Mouse (Mus musculus) ES-Bruce4 (cell line): Measurements from ENCODE around the gene Hspb11. TPM values are rescaled to one million over a fixed set of nuclear protein-coding genes. Genes with fewer than 3 reads are reported as not detected.

Source experiments
- H3K27ac ChIP-seq: 2 replicates; pipeline ENCODE4 v1.5.1; 2012; ENCODE audit warnings: low read length, inconsistent platforms; ENCODE audit not compliant: insufficient read depth
- H3K27me3 ChIP-seq: 2 replicates; pipeline ENCODE4 v1.6.1; 2012; ENCODE audit warnings: mild to moderate bottlenecking, low read length, inconsistent platforms; ENCODE audit not compliant: control insufficient read depth, poor library complexity, insufficient read depth, severe bottlenecking
- H3K36me3 ChIP-seq: 2 replicates; pipeline ENCODE4 v1.6.1; 2012; ENCODE audit warnings: inconsistent platforms, mild to moderate bottlenecking, low read length, moderate library complexity; ENCODE audit not compliant: control insufficient read depth, poor library complexity, insufficient read depth, severe bottlenecking
- H3K4me1 ChIP-seq: one replicate; pipeline ENCODE4 v1.8.1; 2011; ENCODE audit warnings: low read length; ENCODE audit not compliant: control insufficient read depth, insufficient read depth
- H3K4me3 ChIP-seq: 2 replicates; pipeline ENCODE4 v1.5.1; 2011; ENCODE audit warnings: low read depth, mild to moderate bottlenecking, low read length
- H3K9ac ChIP-seq: 2 replicates; pipeline ENCODE4 v1.6.1; 2012; ENCODE audit warnings: low read depth, mild to moderate bottlenecking, inconsistent platforms; ENCODE audit not compliant: poor library complexity, severe bottlenecking
- H3K9me3 ChIP-seq: replicated peaks from 2 replicates; pipeline ENCODE4 v1.6.1; 2012; ENCODE audit warnings: mild to moderate bottlenecking, low read length, inconsistent platforms; ENCODE audit not compliant: control insufficient read depth, poor library complexity, insufficient read depth, severe bottlenecking
- CTCF ChIP-seq: IDR thresholded peaks from one replicate; pipeline ENCODE4 v1.8.1; 2011; ENCODE audit warnings: low read depth, low read length
- EP300 ChIP-seq: IDR thresholded peaks from 2 replicates; pipeline ENCODE4 v1.6.1; 2011; ENCODE audit warnings: low read depth, low read length; ENCODE audit not compliant: insufficient read depth
- POLR2A ChIP-seq: IDR thresholded peaks from one replicate; pipeline ENCODE4 v1.8.1; 2011; ENCODE audit warnings: low read length; ENCODE audit not compliant: insufficient read depth
- polyA plus RNA-seq: library from polyadenylated mRNA; stranded (reverse); fragments of >200 nt; gene quantifications from 2 replicates; pipeline ENCODE4 v1.2.4, GENCODE M21; 2011; ENCODE audit warnings: low read depth; ENCODE audit not compliant: missing spikeins, insufficient read depth, insufficient read length

The Hspb11 gene
- polyA plus RNA-seq, 1 experiment, result 49.0 TPM

GRCm38 (mm10) chr4:107260001-107260400, 6.6 kb downstream of the Hspb11 start:
- TF ChIP-seq CTCF, result no peak
- no peak for TF ChIP-seq EP300
- TF ChIP-seq POLR2A, result no peak
- Histone ChIP-seq H3K9ac (no peak overlapping the region), H3K27me3 (no peaks in the 10 kb centered on the region), H3K27ac (no peak overlapping the region), H3K4me1 (no peaks in the 10 kb centered on the region), H3K9me3 (no peaks in the 10 kb centered on the region; the same call in 1 of the 2 replicates), H3K4me3 (no peak overlapping the region), H3K36me3 (no peaks in the 10 kb centered on the region)

- Histone ChIP-seq H3K27ac (no peak overlapping the region), H3K9ac (no peak overlapping the region), H3K9me3 (no peaks in the 10 kb centered on the region), H3K36me3 (no peaks in the 10 kb centered on the region), H3K4me1 (no peaks in the 10 kb centered on the region), H3K27me3 (no peaks in the 10 kb centered on the region), H3K4me3 (no peak overlapping the region)
- no peak for TF ChIP-seq POLR2A
- TF ChIP-seq EP300, result no peak
- no peak for TF ChIP-seq CTCF
These were observed 20.3 kb downstream of the Hspb11 start for GRCm38 (mm10) chr4:107273683-107274082.

- no peak overlapping the region for H3K9ac ChIP-seq
- H3K4me3 ChIP-seq, result no peak overlapping the region
- TF ChIP-seq EP300 (no peak), CTCF (no peak)
- H3K9me3 ChIP-seq, result no peaks in the 10 kb centered on the region
- no peaks in the 10 kb centered on the region for H3K27me3 ChIP-seq
- no peak overlapping the region for H3K27ac ChIP-seq
- no peaks in the 10 kb centered on the region for H3K36me3 ChIP-seq
- H3K4me1 ChIP-seq, result no peaks in the 10 kb centered on the region
These were observed 21.1 kb downstream of the Hspb11 start for GRCm38 (mm10) chr4:107274511-107274910.

- no peaks in the 10 kb centered on the region for H3K4me1 ChIP-seq
- no peaks in the 10 kb centered on the region for H3K9me3 ChIP-seq
- TF ChIP-seq POLR2A (no peak), CTCF (no peak), EP300 (no peak)
- H3K27ac ChIP-seq, result no peak overlapping the region
- no peak overlapping the region for H3K4me3 ChIP-seq
- no peaks in the 10 kb centered on the region for H3K27me3 ChIP-seq
- H3K9ac ChIP-seq, result no peak overlapping the region
- no peaks in the 10 kb centered on the region for H3K36me3 ChIP-seq
These were observed 24.9 kb downstream of the Hspb11 start for GRCm38 (mm10) chr4:107278188-107278707.

GRCm38 (mm10) chr4:107280843-107281475, 27.6 kb downstream of the Hspb11 start:
- Histone ChIP-seq H3K4me3 (no peak overlapping the region), H3K9me3 (no peaks in the 10 kb centered on the region), H3K27me3 (no peaks in the 10 kb centered on the region), H3K4me1 (no peaks in the 10 kb centered on the region), H3K36me3 (no peaks in the 10 kb centered on the region), H3K27ac (no peak overlapping the region), H3K9ac (no peak overlapping the region)
- TF ChIP-seq EP300 (no peak), CTCF (no peak), POLR2A (no peak)

GRCm38 (mm10) chr4:107285446-107286200, 32.2 kb downstream of the Hspb11 start:
- no peak overlapping the region for H3K4me3 ChIP-seq
- no peaks in the 10 kb centered on the region for H3K27me3 ChIP-seq
- no peaks in the 10 kb centered on the region for H3K36me3 ChIP-seq
- H3K9ac ChIP-seq, result no peak overlapping the region
- H3K4me1 ChIP-seq, result no peaks in the 10 kb centered on the region
- H3K27ac ChIP-seq, result no peak overlapping the region
- TF ChIP-seq POLR2A (no peak), EP300 (no peak), CTCF (no peak)
- H3K9me3 ChIP-seq, result no peaks in the 10 kb centered on the region
